Mouse (Mus musculus) brain, embryonic 14.5 days (tissue): ENCODE results near the gene Akap13. TPM values are rescaled to one million over a fixed set of nuclear protein-coding genes. Genes with fewer than 3 reads are reported as not detected.

Source experiments
- DNase-seq: peaks from one replicate; pipeline ENCODE4 v3.0.0-alpha.2; 2011; ENCODE audit warnings: low read depth
- CTCF ChIP-seq: fragments of 200-500 bp; IDR thresholded peaks from 2 replicates; pipeline ENCODE4 v1.5.1; 2012; ENCODE audit warnings: inconsistent platforms, mild to moderate bottlenecking, moderate library complexity, borderline replicate concordance; ENCODE audit not compliant: insufficient read depth, insufficient read length; ENCODE audit errors: extremely low read depth
- POLR2A ChIP-seq: fragments of 200-500 bp; IDR thresholded peaks from 2 replicates; pipeline ENCODE4 v1.6.1; 2012; ENCODE audit warnings: mild to moderate bottlenecking, inconsistent platforms, borderline replicate concordance; ENCODE audit not compliant: poor library complexity, insufficient read depth, insufficient read length, severe bottlenecking; ENCODE audit errors: extremely low read depth
- polyA plus RNA-seq: library from polyadenylated mRNA; depleted of rRNA; stranded (reverse); fragments of >200 nt; gene quantifications from 2 replicates; pipeline ENCODE4 v1.2.3, GENCODE M21; 2012

The Akap13 gene
- polyA plus RNA-seq, 1 experiment, result 11.5 TPM

DNA sequence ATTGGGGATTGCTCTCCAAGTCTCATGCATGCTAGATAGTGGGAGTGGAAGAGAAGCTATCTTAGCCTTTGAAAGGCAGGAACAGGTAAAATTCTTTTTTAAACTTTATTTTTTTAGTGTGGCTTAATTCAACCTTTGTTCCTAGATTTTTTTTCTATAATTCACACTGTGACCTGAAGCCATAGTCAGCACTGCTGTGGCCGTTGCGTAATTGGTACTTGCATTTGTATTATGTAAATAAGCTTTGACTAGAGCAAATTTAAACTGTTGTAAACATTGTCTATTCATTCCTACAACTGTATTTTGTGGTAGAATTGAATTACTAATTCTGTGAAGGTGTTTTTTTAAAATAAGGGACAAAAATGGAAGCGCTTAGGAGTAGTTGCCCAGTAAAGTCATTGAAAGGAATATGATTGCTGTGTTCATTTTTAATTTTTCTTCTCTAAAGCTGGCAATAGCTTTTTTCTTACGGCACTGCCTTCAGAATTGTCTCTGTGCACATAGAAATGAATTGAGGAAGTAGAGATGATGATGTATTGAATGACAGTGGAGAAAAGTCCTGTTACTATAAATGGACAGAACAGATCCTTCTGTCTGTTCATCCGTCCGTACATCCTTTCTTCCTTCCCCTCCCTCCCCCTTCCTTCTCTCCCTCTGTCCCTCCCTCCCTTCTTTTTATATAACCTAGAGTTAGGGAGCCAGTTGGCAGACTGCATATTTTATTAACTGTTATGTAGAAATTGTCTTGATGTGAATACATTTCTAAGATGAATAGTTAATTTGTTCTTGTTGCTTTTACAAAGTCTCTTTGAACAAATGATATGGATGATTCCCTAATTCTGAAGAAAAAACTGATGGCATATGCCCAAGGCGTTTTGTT, 17.2 kb downstream of the Akap13 start:
- DNase-seq, result no peak
- TF ChIP-seq POLR2A (no peak), CTCF (no peak)

DNA sequence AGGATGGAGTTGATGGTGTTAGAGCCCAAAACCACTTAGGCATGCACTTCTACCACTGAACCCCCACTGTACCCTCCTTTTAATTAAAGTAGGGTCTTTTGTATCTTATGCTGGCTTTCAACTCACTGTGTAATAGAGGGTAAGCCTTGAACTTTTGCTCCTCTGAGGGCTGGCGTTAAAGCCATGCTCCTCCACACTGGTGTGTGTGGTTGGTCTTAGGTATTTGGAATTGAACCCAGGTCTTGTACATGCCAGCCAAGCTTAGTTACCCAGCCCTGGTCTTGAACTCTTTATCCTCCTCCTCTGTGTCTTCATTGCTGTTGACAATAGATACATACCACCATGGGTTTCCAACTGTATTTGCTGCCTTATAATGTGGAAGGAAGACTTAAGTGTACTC, 18.0 kb downstream of the Akap13 start:
- DNase-seq, result no peak
- TF ChIP-seq CTCF (no peak), POLR2A (no peak)

DNA sequence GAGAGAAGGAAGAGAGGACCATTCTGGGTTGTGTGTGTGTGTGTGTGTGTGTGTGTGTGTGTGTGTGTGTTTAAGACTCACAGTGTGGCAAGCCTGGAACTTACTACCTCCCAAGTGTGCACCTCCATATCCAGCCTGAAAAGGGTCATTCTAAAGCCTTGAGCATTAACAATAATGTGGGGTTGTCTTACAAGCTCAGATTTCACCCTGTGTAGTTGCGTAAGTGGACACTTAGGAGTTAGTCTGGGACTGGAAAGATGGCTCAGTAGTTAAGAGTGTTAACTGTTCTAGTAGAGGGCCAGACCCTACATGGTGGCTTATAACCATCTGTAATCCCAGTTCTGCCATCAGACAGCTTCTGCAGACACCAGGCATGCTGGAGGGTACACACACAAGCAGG, 18.7 kb downstream of the Akap13 start:
- DNase-seq, result no peak

GRCm38 (mm10) chr7:75474564-75475150, 19.3 kb downstream of the Akap13 start:
- no peak for DNase-seq
- TF ChIP-seq POLR2A (no peak), CTCF (no peak)

More for the DNA sequence above, 18.7 kb downstream of the Akap13 start:
- TF ChIP-seq CTCF (no peak), POLR2A (no peak)

GRCm38 (mm10) chr7:75478060-75478459, 22.7 kb downstream of the Akap13 start:
- no peak for DNase-seq
- TF ChIP-seq CTCF (no peak), POLR2A (no peak)

GRCm38 (mm10) chr7:75480721-75481426, 25.5 kb downstream of the Akap13 start:
- TF ChIP-seq POLR2A (no peak), CTCF (no peak)
- DNase-seq, result no peak

- no peak for DNase-seq
- TF ChIP-seq POLR2A (no peak), CTCF (no peak)
These were observed 30.7 kb downstream of the Akap13 start for GRCm38 (mm10) chr7:75486031-75486430.

DNA sequence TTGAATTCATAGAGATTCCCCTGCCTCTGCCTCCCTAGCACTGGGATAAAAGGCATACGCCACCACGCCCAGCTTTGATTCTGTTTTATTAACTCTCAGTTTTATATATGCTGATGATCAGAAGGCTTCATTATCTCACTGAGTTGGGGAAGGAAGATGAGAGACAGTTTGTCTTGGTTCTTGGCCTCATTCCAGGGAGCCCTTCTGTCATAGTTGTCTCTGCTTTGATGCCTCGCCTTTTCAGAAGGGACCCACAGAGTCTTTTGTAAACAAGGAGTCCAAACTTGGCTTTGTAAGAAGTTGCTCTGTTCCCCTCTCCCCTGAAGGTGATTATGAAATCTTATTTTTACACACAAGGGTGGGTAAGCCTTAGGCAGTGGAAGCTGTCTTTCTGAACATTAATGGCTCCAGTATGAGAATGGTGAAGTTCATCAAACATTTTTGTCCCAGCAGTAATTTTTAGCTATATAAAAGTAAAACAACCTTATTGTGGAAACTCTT, 40.7 kb downstream of the Akap13 start:
- TF ChIP-seq CTCF, result no peak
- TF ChIP-seq POLR2A, result no peak
- peak; percentile 54 for DNase-seq

GRCm38 (mm10) chr7:75498627-75499026, 43.3 kb downstream of the Akap13 start:
- TF ChIP-seq POLR2A, result no peak
- no peak for TF ChIP-seq CTCF
- DNase-seq, result no peak

DNA sequence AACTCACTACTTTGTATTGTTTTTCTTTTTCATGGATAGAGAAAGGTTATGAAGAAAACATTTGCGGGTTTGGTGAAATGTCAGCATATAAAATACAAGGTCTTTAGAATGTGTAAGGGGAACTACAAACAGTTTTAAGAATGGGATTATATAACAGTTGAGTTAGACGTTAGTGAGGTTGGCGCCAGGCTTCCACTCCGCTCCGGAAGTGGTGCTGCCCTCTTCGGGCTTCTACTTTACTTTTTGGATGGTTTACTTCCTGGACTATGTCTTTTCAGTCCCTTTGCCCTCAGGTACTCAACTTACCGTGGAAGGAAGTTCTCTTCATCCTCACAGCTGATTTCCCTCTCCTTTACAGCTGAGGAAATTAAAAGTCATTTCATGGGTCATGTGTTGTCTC, 43.9 kb downstream of the Akap13 start:
- TF ChIP-seq POLR2A (no peak), CTCF (no peak)
- DNase-seq, result no peak

GRCm38 (mm10) chr7:75500164-75500563, 44.8 kb downstream of the Akap13 start:
- DNase-seq, result no peak
- no peak for TF ChIP-seq POLR2A
- TF ChIP-seq CTCF, result no peak

DNA sequence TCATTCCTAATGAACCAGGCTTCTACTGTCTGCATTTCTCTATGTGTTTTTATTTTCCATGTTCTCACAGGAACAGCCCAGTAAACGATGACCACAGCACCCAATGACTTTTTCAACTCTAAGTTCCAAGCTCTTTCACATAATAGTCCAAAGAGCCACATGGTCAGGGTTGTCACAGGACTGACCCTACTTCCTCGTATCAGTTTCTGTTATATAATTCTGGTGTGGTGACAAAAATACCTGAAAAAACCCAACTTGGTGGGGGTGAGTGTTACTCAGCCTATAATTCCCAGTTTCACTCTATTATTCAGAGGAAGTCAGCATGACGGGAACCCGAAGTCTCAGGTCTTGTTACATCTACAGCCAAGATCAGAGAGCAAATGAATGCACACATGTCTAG, 45.5 kb downstream of the Akap13 start:
- no peak for DNase-seq
- no peak for TF ChIP-seq CTCF
- no peak for TF ChIP-seq POLR2A
